Mouse (Mus musculus): Measurements from ENCODE around the gene Atat1. TPM values are rescaled to one million over a fixed set of nuclear protein-coding genes. Genes with fewer than 3 reads are reported as not detected.

Gene Atat1
- polyA plus RNA-seq, 1 experiment, result 56.1 TPM

- no peaks in the 10 kb centered on the region for H3K27me3 ChIP-seq (ENCODE audit: control insufficient read depth, insufficient read depth, low read length)
- peaks cover 14% of the 10 kb centered on the region for H3K36me3 ChIP-seq (ENCODE audit: control insufficient read depth, insufficient read depth, low read length)
- H3K4me3 ChIP-seq (ENCODE audit: low read depth, low read length), result peak overlapping the region; percentile 31
- peaks cover 7% of the 10 kb centered on the region for H3K4me1 ChIP-seq (ENCODE audit: control insufficient read depth, insufficient read depth, insufficient read length, low read length)
- TF ChIP-seq CTCF (IDR thresholded peaks at IDR 0.05; ENCODE audit: extremely low read depth, insufficient read length, insufficient replicate concordance, low read depth, low read length) (no peak), POLR2A (IDR thresholded peaks at IDR 0.05; ENCODE audit: low read depth, low read length) (no peak)
- 34% methylated on average over 23 of the region's 23 CpGs for WGBS
- no peak overlapping the region for H3K27ac ChIP-seq (ENCODE audit: insufficient read depth, low read depth, low read length)
Observed at GRCm38 (mm10) chr17:35897644-35898573, 12.0 kb downstream of the Atat1 start.

- under 1% methylated on average over 82 of the region's 86 CpGs for WGBS
- Histone ChIP-seq H3K4me3 (ENCODE audit: low read depth, low read length) (peak within 1 kb of the TSS; percentile 94), H3K27me3 (ENCODE audit: control insufficient read depth, insufficient read depth, low read length) (no peaks in the 10 kb centered on the region), H3K27ac (ENCODE audit: insufficient read depth, low read depth, low read length) (peak within 1 kb of the TSS; percentile 51), H3K4me1 (ENCODE audit: control insufficient read depth, insufficient read depth, insufficient read length, low read length) (peaks cover 7% of the 10 kb centered on the region), H3K36me3 (ENCODE audit: control insufficient read depth, insufficient read depth, low read length) (peaks cover 21% of the 10 kb centered on the region)
- TF ChIP-seq POLR2A (IDR thresholded peaks at IDR 0.05; ENCODE audit: low read depth, low read length) (no peak), CTCF (IDR thresholded peaks at IDR 0.05; ENCODE audit: extremely low read depth, insufficient read length, insufficient replicate concordance, low read depth, low read length) (no peak)
Observed at GRCm38 (mm10) chr17:35896781-35897643, 12.9 kb downstream of the Atat1 start, which contains the start of gene 2310061I04Rik. Gene 2310061I04Rik (minus strand): TSS chr17:35897431.

GRCm38 (mm10) chr17:35887725-35888124, 22.1 kb downstream of the Atat1 start:
- H3K4me3 ChIP-seq (ENCODE audit: low read depth, low read length), result no peak overlapping the region
- H3K4me1 ChIP-seq (ENCODE audit: control insufficient read depth, insufficient read depth, insufficient read length, low read length), result no peaks in the 10 kb centered on the region
- peaks cover 81% of the 10 kb centered on the region for H3K36me3 ChIP-seq (ENCODE audit: control insufficient read depth, insufficient read depth, low read length)
- TF ChIP-seq CTCF (IDR thresholded peaks at IDR 0.05; ENCODE audit: extremely low read depth, insufficient read length, insufficient replicate concordance, low read depth, low read length) (no peak), POLR2A (IDR thresholded peaks at IDR 0.05; ENCODE audit: low read depth, low read length) (no peak)
- H3K27me3 ChIP-seq (ENCODE audit: control insufficient read depth, insufficient read depth, low read length), result no peaks in the 10 kb centered on the region
- 91% methylated on average over 11 of the region's 17 CpGs for WGBS
- no peak overlapping the region for H3K27ac ChIP-seq (ENCODE audit: insufficient read depth, low read depth, low read length)

GRCm38 (mm10) chr17:35883777-35884176, 26.1 kb downstream of the Atat1 start:
- Histone ChIP-seq H3K27ac (ENCODE audit: insufficient read depth, low read depth, low read length) (no peak overlapping the region), H3K4me3 (ENCODE audit: low read depth, low read length) (no peak overlapping the region), H3K27me3 (ENCODE audit: control insufficient read depth, insufficient read depth, low read length) (no peaks in the 10 kb centered on the region), H3K36me3 (ENCODE audit: control insufficient read depth, insufficient read depth, low read length) (peaks cover 62% of the 10 kb centered on the region), H3K4me1 (ENCODE audit: control insufficient read depth, insufficient read depth, insufficient read length, low read length) (peaks cover 2% of the 10 kb centered on the region)
- TF ChIP-seq POLR2A (IDR thresholded peaks at IDR 0.05; ENCODE audit: low read depth, low read length) (no peak), CTCF (IDR thresholded peaks at IDR 0.05; ENCODE audit: extremely low read depth, insufficient read length, insufficient replicate concordance, low read depth, low read length) (no peak)
- 94% methylated on average over 14 of the region's 14 CpGs for WGBS

GRCm38 (mm10) chr17:35882924-35883323, 27.0 kb downstream of the Atat1 start:
- 94% methylated on average over 17 of the region's 17 CpGs for WGBS
- TF ChIP-seq POLR2A (IDR thresholded peaks at IDR 0.05; ENCODE audit: low read depth, low read length) (no peak), CTCF (IDR thresholded peaks at IDR 0.05; ENCODE audit: extremely low read depth, insufficient read length, insufficient replicate concordance, low read depth, low read length) (no peak)
- no peak overlapping the region for H3K4me3 ChIP-seq (ENCODE audit: low read depth, low read length)
- no peaks in the 10 kb centered on the region for H3K27me3 ChIP-seq (ENCODE audit: control insufficient read depth, insufficient read depth, low read length)
- H3K27ac ChIP-seq (ENCODE audit: insufficient read depth, low read depth, low read length), result no peak overlapping the region
- peaks cover 2% of the 10 kb centered on the region for H3K4me1 ChIP-seq (ENCODE audit: control insufficient read depth, insufficient read depth, insufficient read length, low read length)
- H3K36me3 ChIP-seq (ENCODE audit: control insufficient read depth, insufficient read depth, low read length), result peaks cover 54% of the 10 kb centered on the region

GRCm38 (mm10) chr17:35879245-35880057, 30.4 kb downstream of the Atat1 start, which contains the start of gene Dhx16:
Gene Dhx16 (plus strand): TSS chr17:35879819.
- H3K4me1 ChIP-seq (ENCODE audit: control insufficient read depth, insufficient read depth, insufficient read length, low read length), result peaks cover 2% of the 10 kb centered on the region
- peaks cover 27% of the 10 kb centered on the region for H3K36me3 ChIP-seq (ENCODE audit: control insufficient read depth, insufficient read depth, low read length)
- 5% methylated on average over 66 of the region's 66 CpGs for WGBS
- H3K27ac ChIP-seq (ENCODE audit: insufficient read depth, low read depth, low read length), result peak within 1 kb of the TSS; percentile 32
- peak within 1 kb of the TSS; percentile 81 for H3K4me3 ChIP-seq (ENCODE audit: low read depth, low read length)
- TF ChIP-seq CTCF (IDR thresholded peaks at IDR 0.05; ENCODE audit: extremely low read depth, insufficient read length, insufficient replicate concordance, low read depth, low read length) (peak; percentile 85), POLR2A (IDR thresholded peaks at IDR 0.05; ENCODE audit: low read depth, low read length) (peak; percentile 55)
- H3K27me3 ChIP-seq (ENCODE audit: control insufficient read depth, insufficient read depth, low read length), result no peaks in the 10 kb centered on the region

All from small intestine, adult 2 months (tissue).